Mouse (Mus musculus): ENCODE measurements at regions not wholly inside any gene's neighbourhood (a gene's known extent, or its start where the extent isn't known, plus 50 kb on each side); places are given as distances from the start of the nearest gene placed in this dataset.
A peak's percentile ranks its signal among the peaks of the same experiment; 100 is the strongest.
"Not testable (repeated sequence)": the region's sequence is repeated elsewhere in the genome, so short reads cannot be mapped to it uniquely, and the experiment has no call there.

DNA sequence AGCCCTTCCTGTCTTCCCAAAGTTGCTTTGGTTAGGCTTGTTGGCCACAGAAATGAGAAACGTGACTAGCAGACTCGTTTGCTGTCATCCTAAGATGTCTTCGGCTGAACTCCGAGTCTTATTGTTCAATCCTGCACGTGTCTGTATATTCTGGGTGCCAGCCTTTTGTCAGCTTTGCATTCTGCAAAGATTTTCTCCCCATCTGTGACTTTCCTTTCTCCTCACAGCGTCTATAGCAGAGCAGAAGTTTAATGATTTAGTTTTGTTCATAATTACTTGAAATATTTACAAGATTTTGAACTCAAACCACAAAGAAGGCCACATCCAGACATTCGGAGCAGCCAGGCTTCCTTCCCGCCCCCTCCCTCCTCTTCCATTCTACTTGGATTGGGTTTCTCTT lies 152.5 kb downstream of the Kif26a start:
- DNase-seq (ENCODE audit: low spot score in 2 of 2), result no peak

DNA sequence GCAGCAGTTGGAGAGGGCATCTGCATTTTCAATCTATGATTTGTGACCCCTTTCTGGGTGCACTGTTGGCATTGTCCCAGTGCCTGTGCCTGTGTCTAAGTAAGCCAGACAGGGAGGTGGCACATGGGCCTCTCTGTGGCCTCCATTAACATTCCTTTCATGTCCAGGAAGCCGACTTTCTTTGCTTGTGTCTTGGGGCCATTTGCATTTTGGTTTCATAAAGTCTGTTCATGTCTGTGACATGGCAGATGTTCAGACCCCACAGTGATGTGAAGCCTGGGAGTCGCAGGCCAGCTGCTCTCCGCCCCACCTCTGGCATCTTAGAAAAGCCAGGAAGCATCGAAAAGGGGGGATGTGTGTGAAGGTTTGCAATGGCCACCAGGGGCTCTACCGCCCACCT lies 153.1 kb downstream of the Kif26a start:
- DNase-seq (ENCODE audit: low spot score in 2 of 2), result no peak

DNA sequence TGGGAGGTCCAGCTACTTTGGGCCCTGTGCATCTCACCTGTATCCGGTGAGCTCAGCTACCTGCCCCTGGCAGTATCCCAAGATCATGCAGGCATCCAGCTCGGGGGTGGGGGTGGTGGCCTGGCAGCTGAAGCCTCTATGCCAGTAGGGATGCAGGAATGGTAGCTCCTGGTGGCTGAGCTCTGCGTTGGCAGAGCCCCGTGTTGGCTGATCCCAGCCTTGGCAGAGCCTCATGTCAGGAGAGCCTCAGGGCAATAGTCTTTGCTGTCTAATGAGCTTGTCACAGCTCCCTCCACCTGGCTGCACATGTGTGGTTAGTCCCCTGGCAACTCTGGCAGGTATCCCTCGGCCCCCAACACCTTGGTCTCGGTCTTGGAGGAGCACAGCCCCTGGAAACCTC lies 153.6 kb downstream of the Kif26a start:
- DNase-seq (ENCODE audit: low spot score in 2 of 2), result no peak

DNA sequence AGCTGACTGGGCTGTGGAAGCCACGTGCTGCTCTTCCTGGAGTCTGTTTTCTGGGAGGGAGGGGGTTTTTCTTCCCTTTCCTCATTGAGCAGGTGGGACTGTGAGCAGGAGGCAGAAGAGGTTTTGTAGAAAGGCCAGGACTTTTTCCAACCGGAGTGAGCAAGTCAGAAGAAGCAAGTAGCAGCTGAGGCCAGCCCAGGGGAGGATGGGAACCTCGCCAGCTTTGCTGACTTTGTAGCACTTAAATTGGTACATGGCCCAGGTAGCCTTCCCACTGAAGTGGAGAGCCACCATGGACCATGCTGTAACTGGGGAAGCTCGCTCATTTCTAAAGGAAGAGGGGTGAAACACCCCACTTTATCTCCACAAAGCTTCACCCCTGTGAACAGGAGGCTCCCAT lies 154.1 kb downstream of the Kif26a start:
- no peak for DNase-seq (ENCODE audit: low spot score in 2 of 2)

DNA sequence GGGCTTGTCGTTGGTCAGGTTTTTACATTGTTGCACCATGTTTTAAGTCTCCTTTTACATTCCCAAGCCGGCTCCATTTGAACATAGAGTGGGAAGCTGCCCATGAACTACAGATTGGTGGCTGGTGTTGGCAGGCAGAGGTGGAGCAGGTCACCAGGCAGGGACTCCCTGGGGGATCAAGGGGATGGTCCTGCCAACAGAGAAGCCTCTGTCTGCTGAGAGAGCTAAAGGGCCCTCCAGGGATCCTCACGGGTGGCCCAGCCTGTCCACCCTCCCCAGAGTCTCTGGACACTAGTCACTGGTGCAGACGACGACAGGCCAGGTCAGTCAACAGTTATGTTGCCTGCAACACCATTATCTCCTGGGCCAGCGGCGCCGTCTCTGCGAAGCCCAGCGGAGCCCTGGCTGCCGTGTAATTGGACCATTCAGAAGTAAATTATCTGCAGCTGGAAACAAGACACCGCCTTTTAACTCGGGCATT lies 155.4 kb downstream of the Kif26a start:
- DNase-seq (ENCODE audit: low spot score in 2 of 2), result no peak

DNA sequence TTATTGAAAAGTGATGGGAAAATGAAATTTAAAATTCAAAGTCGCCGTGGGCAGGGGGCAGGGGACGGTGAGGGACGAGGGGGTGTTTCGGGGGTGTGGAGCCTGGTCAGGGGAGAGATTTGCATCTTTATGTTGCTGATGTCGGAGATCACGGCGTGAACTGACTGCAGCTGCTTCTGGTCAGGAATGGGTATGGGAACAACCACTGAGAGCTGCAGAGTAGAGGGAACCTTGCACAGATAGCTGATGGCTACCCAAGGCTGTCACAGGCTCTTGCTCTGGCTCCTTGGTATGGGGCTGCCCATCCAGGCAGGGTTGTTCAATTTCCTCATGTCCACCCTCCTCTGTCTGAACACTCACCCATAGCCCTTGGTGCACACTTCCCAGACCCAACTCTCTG lies 155.9 kb downstream of the Kif26a start:
- DNase-seq (ENCODE audit: low spot score in 2 of 2), result no peak

DNA sequence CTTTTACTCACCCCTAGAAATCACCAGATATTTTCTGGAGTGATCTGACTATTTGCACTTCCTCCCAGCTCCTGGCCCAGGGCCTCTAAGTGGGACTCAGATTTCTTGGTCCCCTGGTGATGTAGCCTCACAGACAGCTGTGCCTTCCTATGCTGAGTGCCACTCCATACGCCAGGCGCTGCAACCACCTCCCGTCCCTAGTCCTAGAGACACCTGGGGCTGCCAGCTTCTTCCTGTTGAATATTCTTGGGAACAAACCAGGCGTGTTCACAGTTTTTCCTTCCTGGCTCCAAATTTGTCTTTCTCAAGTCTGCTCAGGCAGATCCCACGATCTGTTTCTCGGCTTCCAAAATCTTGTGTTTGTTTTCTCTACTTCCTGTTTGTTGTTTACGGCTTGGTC lies 160.2 kb downstream of the Kif26a start:
- DNase-seq (ENCODE audit: low spot score in 2 of 2), result peak in 1 of 2 experiments; percentile 22

DNA sequence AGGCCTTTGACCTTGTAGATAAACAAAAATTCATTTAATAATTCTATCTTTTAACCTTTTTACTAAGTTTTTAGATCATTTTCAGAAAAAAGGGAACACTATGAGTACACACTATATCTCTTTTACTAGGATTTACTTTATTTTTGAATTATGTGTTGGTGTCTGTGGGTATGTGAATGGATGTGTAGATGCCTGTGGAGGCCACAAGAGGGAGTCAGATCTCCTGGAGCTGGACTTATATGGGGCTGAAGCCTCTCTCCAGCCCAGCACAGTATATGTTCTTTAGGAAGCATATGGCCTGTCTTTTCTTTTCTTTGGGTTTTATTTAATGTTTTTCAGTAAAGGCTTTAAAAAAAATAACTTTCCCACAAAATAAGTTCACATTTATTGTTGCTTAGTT lies 162.0 kb downstream of the Kif26a start:
- DNase-seq (ENCODE audit: low spot score in 2 of 2), result no peak

DNA sequence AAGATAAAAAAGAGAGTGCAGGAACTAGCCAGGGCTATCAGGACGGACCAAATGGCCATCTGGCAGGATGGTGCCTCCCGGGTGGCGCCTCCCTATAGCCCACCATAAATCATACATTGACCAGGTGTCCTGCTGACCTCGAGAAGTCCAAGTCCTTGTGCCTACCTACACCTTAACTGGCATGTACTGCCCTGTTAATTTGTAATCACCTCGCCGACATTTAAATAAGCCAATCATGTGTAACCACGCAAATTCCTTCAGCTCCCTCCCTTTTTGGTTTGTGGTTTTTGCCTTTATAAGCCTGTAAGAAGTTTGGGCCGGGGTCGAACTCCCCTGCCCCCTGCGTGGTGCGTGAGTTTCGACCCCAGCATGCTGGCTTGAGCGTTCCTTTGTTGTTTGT lies 163.1 kb downstream of the Kif26a start:
- not testable (repeated sequence) for DNase-seq (ENCODE audit: low spot score in 2 of 2)

DNA sequence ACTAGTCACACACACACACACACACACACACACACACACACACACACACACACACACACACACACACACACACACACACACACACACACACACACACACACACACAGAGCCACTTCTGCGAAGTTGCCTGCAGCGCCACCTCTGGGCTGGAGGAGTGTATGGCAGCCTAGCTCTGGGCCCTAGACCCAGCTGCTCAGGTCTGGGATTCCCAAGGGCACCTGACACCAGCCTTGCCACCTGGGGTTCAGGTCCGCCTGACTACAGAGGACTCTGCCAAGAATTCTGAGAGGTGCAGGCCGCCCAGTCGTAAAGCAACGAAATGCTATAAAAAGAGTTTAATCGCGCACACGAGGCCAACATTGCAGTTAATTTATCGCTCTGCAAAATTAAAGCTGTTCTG lies 163.8 kb downstream of the Kif26a start:
- no peak for DNase-seq (ENCODE audit: low spot score in 2 of 2)

DNA sequence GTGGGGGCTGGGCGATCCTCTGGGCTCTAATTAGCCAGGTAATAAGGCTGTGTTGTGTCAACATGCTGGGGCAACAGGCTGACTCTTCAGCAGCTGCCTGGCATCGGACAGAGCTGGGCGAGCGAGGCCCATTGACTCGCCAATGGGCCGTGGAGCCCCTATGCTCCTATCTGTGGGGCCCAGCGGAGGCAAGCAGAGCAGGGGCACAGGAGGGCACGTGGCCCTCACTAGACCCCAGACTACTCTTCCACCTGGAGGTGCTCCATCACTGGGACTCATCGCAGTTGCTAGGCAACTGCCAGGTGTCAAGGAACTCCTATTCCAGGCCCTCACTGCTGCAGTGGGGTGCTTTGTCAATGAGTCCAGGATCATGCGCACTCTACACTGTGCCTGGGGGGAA lies 164.7 kb downstream of the Kif26a start:
- no peak for DNase-seq (ENCODE audit: low spot score in 2 of 2)

DNA sequence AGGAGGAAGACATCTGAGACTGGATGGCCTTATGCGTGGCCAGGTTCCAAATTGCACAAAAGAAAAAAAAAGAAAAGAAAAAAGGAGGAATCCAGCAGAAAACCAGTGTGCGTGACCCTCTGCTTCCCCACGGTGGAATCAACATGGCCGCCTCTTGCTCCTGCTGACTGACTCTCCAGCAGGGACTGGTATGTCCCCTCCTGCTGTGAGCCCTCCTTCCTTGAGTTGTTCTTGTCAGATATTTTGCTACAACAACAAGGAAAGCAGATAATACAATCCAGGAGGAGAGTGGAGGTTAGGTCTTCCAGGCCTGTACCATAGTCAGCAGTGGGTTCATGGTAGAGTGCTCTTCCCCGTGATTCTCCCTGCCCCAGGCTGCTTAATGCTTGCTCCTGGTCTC lies 168.8 kb downstream of the Kif26a start:
- DNase-seq (ENCODE audit: low spot score in 2 of 2), result no peak

DNA sequence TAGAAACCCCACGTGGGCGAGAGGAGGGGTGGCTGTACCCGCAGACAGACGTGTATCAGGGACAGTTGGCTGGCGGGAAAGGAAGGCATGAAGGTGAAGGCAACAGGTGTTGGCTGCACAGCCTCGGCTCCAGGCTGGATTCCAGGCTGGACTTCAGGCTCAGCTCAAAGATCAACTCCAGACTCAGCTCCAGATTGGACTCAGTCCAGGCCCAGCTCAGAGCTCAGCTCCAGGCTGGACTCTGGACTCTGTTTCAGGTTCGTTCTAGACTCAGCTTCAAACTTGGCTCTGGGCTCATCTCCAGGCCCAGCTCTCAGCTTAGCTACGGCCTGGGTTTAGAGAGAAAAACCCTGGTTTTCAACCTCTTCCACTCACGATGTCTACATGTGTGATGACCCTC lies 171.2 kb downstream of the Kif26a start:
- no peak for DNase-seq (ENCODE audit: low spot score in 2 of 2)

DNA sequence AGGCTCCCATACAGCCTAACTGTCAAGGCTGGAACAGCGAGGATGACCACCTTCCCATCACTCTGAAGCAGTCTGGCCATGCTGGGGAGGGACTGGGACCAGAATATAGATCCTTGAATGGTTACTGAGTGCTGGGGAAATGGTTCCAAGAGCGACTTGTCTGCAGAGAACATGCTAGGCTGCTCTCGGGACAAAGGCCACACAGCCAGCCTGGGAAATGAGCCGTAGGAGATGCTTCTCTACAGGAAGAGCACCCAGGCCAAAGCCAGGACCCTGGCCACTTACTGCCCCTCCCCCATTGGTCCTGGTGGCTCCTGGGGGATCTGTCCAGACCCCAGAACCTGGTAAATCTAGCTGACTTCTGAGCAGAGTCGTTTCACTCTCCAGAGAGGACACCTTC lies 170.8 kb upstream of the A530016L24Rik start:
- DNase-seq (ENCODE audit: low spot score in 2 of 2), result no peak

DNA sequence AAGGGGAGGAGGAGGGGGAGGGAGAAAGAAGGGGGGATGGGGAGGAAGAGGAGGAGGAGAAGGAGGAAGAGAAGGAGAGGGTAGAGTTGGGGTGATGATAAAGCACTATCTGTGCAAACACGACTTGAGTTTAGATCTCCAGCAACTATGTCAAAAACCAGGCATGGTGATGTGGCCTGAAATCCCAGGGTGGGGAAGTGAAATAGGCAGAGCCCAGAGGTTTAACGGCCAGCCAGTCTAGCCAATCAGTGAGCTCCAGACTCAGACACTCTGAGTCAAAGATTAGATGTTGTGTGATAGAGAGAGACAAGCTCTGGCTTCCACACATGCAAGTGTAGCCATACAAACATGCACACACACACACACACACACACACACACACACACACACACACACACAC lies 167.1 kb upstream of the A530016L24Rik start:
- DNase-seq (ENCODE audit: low spot score in 2 of 2), result no peak

DNA sequence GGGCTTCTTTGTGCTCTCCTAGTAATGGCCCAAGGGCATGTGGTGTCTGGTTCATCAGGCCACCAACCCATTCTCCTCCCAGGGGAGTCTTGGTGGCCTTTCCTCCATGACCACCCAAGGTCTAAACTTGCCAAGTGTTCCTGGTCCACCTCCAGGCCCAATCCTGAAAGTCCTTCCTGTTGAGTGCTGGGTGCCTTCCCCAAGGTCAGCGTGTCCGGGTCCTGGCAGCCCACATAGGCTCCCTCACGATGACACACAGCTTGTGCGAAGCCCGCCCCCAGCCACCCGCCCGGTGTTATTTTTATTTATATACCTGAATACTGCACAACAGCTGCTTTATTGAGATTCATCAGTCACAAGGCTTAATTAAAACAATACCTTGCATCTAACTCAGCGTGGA lies 161.8 kb upstream of the A530016L24Rik start:
- DNase-seq (ENCODE audit: low spot score in 2 of 2), result no peak

DNA sequence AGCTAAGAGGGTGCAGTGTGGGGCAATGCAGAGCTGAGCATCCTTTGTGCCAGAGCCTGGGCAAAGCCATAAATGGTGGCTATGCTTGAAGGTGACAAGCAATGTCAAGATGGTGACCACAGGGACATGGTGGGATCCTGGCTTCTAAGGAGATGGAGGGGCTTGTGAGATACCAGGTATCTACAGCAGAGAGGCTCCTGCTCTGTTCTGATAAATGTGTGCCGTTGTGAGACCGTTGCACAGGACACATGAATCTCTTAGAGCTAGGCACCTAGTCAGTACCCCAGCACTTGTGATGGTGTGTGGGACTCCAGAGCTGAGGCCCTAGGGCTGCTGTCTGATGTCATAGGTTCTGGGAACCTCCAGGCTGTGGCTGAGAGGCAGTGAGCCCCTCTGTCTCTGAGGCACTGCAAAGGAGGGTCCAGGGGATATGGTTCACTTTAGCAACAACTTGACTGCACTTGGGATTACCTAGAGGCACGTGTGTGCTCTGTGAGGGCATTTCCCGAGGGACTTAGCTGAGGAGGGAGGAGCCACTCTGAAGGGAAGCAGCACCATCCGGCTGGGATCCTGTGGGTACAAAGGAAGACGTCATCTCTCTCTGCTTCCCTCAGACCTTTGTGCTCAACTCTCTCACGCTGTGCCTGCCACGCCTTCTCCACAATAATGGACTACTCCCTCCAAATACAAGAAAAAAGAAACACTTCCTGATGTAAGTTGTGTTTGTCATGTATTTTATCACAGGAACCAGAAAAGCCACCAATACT lies 160.3 kb upstream of the A530016L24Rik start:
- no peak for DNase-seq (ENCODE audit: low spot score in 2 of 2)

DNA sequence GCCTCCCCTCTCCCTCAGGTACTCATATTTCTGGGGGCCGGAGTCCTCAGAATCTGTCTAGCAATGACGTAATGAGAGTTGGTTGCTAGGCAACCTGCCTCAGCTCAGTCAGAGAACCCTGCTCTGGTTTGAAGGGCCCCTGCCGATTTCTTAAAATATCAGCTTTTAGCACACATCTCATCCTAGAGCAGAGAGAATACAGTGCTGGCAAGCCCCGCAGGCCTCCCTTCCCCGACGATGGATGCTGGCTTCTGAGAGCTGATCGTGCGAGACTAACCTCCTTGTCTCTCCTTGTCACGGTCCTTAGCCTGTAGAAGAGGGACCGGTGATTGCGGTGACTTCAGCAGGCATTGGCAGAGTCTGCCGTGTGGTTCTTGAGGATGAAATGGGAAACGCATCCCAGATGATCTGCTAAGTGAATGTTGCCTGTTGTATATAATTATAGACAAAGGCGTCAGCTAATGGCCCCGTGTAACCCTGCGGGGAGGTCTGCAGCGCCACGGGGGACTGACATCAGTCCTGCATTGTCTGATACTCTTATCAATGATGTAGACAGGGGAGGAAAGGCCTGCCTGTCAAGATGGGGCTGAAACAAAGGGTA lies 159.4 kb upstream of the A530016L24Rik start:
- peak; percentile 68 to 83 for DNase-seq (ENCODE audit: low spot score in 2 of 2)

DNA sequence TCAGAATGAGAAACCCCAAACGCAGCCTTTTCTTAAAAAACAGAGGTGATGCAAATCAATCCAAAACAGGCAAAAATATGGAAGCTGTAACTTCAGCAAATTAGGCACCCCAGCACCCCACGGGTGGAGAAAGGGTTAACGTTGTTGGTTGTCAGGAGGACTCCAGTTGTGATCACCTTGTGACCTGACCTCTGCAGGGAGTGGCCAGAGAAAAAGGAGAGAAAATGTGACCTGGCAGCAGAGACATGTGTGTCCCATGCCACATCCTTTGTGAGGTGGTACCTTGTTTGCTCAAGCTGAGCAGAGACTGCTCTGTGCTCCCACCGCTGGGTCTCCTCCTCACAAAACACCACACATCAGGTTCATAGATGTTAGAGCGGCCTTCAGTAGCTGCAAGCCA lies 158.7 kb upstream of the A530016L24Rik start:
- DNase-seq (ENCODE audit: low spot score in 2 of 2), result no peak

DNA sequence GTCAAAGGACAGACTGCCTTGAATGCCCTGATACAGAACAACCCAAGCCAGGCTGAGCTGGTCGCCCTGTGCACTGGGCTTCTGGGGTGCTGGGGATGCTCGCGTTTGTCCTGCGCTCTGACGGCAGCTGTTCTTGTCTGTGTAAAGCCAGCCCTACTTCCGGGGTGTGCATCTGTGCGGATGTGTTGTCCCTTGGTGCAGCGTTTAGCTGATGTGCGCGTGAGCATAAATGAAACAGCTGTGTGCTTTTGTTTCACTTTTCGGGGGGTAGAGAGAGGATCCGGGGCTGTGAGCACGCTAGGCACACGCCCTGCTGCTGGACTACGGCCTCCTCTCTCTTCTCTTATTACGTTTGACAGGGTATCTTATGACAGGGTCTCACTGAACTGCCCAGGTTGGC lies 158.2 kb upstream of the A530016L24Rik start:
- no peak for DNase-seq (ENCODE audit: low spot score in 2 of 2)

DNA sequence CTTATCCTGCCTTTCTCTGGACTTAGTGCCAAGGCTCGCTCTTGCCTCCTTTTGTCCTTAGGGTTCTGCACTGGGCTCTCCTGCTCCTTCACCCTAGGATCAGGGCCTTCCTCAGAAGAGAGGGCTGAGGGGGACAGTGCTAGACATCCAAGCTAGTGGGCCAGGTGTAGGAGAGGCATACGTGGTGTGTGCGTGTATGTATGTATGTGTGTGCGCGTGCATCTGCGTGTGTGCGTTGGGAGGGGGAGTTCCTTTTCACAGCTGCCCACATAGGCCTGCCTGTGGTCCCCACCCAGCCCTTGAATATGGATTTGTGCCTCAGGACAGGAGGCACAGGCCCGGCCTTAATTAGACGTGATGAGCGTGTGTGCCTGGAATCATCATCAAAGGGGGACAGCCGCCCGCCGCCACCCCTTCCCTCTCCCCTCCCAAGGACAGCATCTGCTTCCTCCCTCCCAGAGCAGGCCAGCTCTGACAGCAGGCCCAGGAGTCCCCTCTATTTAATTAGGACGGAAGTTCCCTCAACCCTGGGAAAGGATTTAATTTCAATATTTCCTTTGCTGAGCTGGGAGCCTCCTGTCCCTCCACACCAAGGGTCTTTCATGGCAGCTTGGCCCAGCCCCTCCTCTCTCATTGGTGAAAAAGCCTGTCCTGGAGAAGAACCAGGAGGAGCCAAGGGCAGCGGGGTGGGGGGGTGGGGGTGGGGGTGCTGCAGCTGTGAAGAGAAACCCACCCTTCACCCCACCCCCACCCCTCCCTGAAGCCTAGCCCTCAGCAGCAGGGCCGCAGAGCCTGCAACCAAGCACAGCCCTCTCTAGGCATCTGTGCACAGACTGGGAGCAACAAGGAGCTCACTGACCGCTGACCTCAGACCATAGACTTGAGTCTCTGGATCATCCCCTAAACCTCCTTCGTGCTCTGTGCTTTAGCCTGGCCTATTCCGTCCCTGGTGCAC lies 155.8 kb upstream of the A530016L24Rik start:
- DNase-seq (ENCODE audit: low spot score in 2 of 2), result no peak

DNA sequence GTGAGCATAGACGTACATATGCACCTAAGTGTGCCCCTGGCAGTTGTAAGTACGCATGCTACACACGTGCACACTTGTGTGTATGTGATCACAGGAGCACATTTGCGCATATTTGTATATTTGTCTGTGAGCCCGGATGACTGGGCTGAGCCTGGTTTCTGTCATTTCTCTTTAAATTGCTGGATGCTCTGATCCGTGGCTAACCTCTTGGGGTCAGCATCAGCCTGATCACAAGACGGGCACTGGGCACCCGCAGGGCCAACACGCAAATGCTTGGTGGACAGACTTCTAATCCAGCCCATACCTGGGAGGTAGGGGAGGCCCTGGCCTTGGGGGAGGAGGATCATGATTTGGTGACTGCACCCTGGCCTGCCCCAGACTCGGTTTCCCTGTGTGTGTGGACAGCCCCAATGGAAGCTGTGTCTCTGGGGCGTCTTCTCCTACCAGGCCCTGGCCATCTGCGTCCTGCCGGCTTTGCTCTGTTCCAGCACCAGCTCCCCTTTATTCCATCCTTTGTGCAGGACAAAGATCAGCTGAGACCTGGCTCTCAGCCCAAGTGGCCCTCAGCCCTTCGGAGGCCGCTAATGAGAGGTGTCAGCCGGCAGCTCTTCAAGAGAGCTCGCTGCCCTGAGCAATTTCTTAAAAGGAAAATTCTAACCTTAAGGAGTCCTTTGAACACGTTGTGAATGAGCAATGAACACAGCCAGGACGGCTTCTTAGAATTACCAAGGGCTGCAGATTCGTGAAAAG lies 155.0 kb upstream of the A530016L24Rik start:
- no peak for DNase-seq (ENCODE audit: low spot score in 2 of 2)
